Mouse (Mus musculus): ENCODE data around the gene Cpsf6. TPM values are rescaled to one million over a fixed set of nuclear protein-coding genes. Genes with fewer than 3 reads are reported as not detected.

Cpsf6 gene
- polyA plus RNA-seq, 1 experiment: 51.9 TPM

- TF ChIP-seq POLR2A (IDR thresholded peaks at IDR 0.05; ENCODE audit: low read depth, low read length) (no peak), CTCF (IDR thresholded peaks at IDR 0.05; ENCODE audit: extremely low read depth, insufficient read depth, insufficient read length, insufficient replicate concordance) (no peak)
- Histone ChIP-seq H3K27me3 (ENCODE audit: control insufficient read depth, insufficient read depth, low read length) (no peaks in the 10 kb centered on the region), H3K36me3 (ENCODE audit: control insufficient read depth, insufficient read depth, low read length) (no peaks in the 10 kb centered on the region), H3K4me3 (ENCODE audit: extremely low read depth, insufficient read depth, insufficient read length) (no peak overlapping the region), H3K4me1 (ENCODE audit: control insufficient read depth, insufficient read depth, insufficient read length) (peaks cover 4% of the 10 kb centered on the region; the same call in 1 of the 2 replicates), H3K27ac (ENCODE audit: insufficient read depth, low read length) (no peak overlapping the region)
- 91% methylated on average over 13 of the region's 13 CpGs for WGBS
- DNase-seq (ENCODE audit: low read depth in 1 of 2, low spot score in 2 of 2): no peak
Observed at GRCm38 (mm10) chr10:117413562-117414527, 34.0 kb upstream of the Cpsf6 start.

GRCm38 (mm10) chr10:117412474-117413057 is 32.8 kb upstream of the Cpsf6 start:
- no peak for TF ChIP-seq POLR2A (IDR thresholded peaks at IDR 0.05; ENCODE audit: low read depth, low read length)
- no peak for TF ChIP-seq CTCF (IDR thresholded peaks at IDR 0.05; ENCODE audit: extremely low read depth, insufficient read depth, insufficient read length, insufficient replicate concordance)
- WGBS: 81% methylated on average over 7 of the region's 7 CpGs
- H3K27ac ChIP-seq (ENCODE audit: insufficient read depth, low read length): no peak overlapping the region
- H3K4me1 ChIP-seq (ENCODE audit: control insufficient read depth, insufficient read depth, insufficient read length): peaks cover 3% of the 10 kb centered on the region; the same call in 1 of the 2 replicates
- DNase-seq (ENCODE audit: low read depth in 1 of 2, low spot score in 2 of 2): no peak
- no peaks in the 10 kb centered on the region for H3K27me3 ChIP-seq (ENCODE audit: control insufficient read depth, insufficient read depth, low read length)
- H3K36me3 ChIP-seq (ENCODE audit: control insufficient read depth, insufficient read depth, low read length): no peaks in the 10 kb centered on the region
- H3K4me3 ChIP-seq (ENCODE audit: extremely low read depth, insufficient read depth, insufficient read length): no peak overlapping the region

- DNase-seq (ENCODE audit: low read depth in 1 of 2, low spot score in 2 of 2): no peak
- no peaks in the 10 kb centered on the region for H3K27me3 ChIP-seq (ENCODE audit: control insufficient read depth, insufficient read depth, low read length)
- H3K4me1 ChIP-seq (ENCODE audit: control insufficient read depth, insufficient read depth, insufficient read length): no peaks in the 10 kb centered on the region
- no peak overlapping the region for H3K27ac ChIP-seq (ENCODE audit: insufficient read depth, low read length)
- no peak for TF ChIP-seq CTCF (IDR thresholded peaks at IDR 0.05; ENCODE audit: extremely low read depth, insufficient read depth, insufficient read length, insufficient replicate concordance)
- no peak for TF ChIP-seq POLR2A (IDR thresholded peaks at IDR 0.05; ENCODE audit: low read depth, low read length)
- 81% methylated on average over 16 of the region's 16 CpGs for WGBS
- H3K36me3 ChIP-seq (ENCODE audit: control insufficient read depth, insufficient read depth, low read length): no peaks in the 10 kb centered on the region
- no peak overlapping the region for H3K4me3 ChIP-seq (ENCODE audit: extremely low read depth, insufficient read depth, insufficient read length)
Observed at GRCm38 (mm10) chr10:117411716-117412473, 32.1 kb upstream of the Cpsf6 start.

- no peak overlapping the region for H3K4me3 ChIP-seq (ENCODE audit: extremely low read depth, insufficient read depth, insufficient read length)
- no peak for TF ChIP-seq CTCF (IDR thresholded peaks at IDR 0.05; ENCODE audit: extremely low read depth, insufficient read depth, insufficient read length, insufficient replicate concordance)
- no peak for TF ChIP-seq POLR2A (IDR thresholded peaks at IDR 0.05; ENCODE audit: low read depth, low read length)
- H3K27ac ChIP-seq (ENCODE audit: insufficient read depth, low read length): no peak overlapping the region
- H3K27me3 ChIP-seq (ENCODE audit: control insufficient read depth, insufficient read depth, low read length): no peaks in the 10 kb centered on the region
- H3K36me3 ChIP-seq (ENCODE audit: control insufficient read depth, insufficient read depth, low read length): no peaks in the 10 kb centered on the region
- 86% methylated on average over 6 of the region's 6 CpGs for WGBS
- no peak for DNase-seq (ENCODE audit: low read depth in 1 of 2, low spot score in 2 of 2)
- H3K4me1 ChIP-seq (ENCODE audit: control insufficient read depth, insufficient read depth, insufficient read length): no peaks in the 10 kb centered on the region
Observed at GRCm38 (mm10) chr10:117411131-117411530, 31.3 kb upstream of the Cpsf6 start.

GRCm38 (mm10) chr10:117410481-117411048 is 30.8 kb upstream of the Cpsf6 start:
- no peak overlapping the region for H3K27ac ChIP-seq (ENCODE audit: insufficient read depth, low read length)
- no peak for TF ChIP-seq CTCF (IDR thresholded peaks at IDR 0.05; ENCODE audit: extremely low read depth, insufficient read depth, insufficient read length, insufficient replicate concordance)
- TF ChIP-seq POLR2A (IDR thresholded peaks at IDR 0.05; ENCODE audit: low read depth, low read length): no peak
- 88% methylated on average over 6 of the region's 6 CpGs for WGBS

More at GRCm38 (mm10) chr10:117410481-117411048, 30.8 kb upstream of the Cpsf6 start:
- no peak for DNase-seq (ENCODE audit: low read depth in 1 of 2, low spot score in 2 of 2)
- Histone ChIP-seq H3K36me3 (ENCODE audit: control insufficient read depth, insufficient read depth, low read length) (no peaks in the 10 kb centered on the region), H3K4me1 (ENCODE audit: control insufficient read depth, insufficient read depth, insufficient read length) (no peaks in the 10 kb centered on the region), H3K4me3 (ENCODE audit: extremely low read depth, insufficient read depth, insufficient read length) (no peak overlapping the region), H3K27me3 (ENCODE audit: control insufficient read depth, insufficient read depth, low read length) (no peaks in the 10 kb centered on the region)

All from spleen, adult 2 months (tissue).